Mouse (Mus musculus): ENCODE results near the gene Hexdc. TPM values are rescaled to one million over a fixed set of nuclear protein-coding genes. Genes with fewer than 3 reads are reported as not detected.
A peak's percentile ranks its signal among the peaks of the same experiment; 100 is the strongest.

The Hexdc gene
- total RNA-seq, 1 experiment from 2014 or later, result 11.5 TPM

DNA sequence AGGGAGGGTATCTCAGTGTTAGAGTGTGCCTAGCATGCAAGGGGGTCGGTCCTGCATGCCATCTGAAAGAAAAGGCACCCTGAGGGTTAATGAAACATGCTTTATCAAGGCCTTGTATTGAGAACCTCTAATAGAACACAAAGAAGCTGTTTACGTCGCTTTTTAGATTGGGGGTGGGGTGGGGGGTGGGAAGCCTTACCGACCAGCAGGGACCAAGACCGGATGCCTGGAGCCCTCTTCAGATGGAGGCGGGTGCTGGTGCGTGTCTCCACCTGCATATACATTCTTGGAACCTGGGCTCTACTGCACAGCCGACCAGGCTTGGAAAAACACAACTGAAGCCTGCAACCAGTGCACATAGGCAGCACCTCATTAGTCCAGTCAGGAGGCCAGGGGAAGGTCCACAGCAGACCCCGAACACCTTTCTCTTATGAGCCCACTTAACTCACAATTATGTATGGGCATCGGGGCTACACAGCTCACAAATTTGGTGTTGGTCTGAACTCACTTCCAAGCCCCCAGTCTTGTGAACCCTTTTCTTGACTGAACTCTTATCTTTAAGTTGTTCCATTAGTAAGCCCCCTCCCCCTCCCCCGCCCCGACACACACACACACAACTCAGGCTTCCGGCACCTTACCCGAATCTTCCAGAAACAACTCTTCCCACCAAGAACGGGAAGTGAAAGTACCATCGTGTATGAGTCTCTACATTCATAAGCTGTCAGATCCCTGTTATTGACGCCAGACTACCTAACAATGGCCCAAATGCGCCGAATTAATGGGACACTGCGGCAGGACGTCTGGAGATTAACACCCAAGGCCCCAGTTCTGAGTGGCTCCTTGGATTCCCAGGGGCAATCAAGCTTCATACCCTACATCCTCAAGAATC is 24.1 kb downstream of the Hexdc start:
- DNase-seq, result no peak

DNA sequence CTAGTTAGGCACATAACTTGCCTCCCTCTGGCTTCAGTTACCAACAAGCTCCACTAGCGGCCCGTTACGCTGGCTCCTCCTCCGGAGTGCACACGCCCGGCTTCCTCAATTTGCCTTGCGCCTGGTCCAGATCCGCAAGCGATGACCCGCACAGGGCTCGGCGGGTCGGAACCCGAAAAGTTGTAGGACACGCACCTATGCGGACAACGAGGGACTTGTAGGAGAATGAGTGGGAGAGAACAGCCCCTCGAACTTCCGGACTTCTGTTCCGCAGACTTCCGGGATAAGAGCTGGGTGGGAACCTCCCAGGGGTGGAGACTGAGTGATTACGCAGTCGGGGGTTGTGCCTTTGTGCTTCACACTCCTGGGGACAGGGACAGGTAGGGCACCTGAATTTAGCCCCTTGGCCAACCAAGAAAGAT is 24.8 kb downstream of the Hexdc start, which contains the start of gene Cybc1:
Gene Cybc1, minus strand, starts transcription at position 305 of the 422 bp plus-strand sequence.
- DNase-seq, result peak; percentile 83

DNA sequence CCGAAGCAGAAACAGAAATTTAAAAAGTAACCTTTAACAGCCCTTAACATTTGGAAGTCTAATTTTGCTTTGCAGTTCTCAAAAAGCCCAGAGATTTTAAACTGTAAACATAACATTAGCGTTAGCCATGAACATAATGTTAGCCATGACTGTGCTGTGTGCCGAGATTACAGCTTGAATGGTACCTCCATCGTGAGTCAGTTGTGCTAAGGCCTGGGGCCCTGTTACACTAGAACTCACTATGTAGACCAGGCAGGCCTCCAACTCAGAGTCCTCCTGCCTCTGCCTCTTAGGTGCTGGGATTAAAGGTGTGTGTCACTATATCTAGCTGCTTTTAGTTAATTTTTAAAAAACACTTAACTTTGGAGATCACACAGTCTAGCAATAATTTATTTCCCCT is 27.0 kb downstream of the Hexdc start:
- no peak for DNase-seq

DNA sequence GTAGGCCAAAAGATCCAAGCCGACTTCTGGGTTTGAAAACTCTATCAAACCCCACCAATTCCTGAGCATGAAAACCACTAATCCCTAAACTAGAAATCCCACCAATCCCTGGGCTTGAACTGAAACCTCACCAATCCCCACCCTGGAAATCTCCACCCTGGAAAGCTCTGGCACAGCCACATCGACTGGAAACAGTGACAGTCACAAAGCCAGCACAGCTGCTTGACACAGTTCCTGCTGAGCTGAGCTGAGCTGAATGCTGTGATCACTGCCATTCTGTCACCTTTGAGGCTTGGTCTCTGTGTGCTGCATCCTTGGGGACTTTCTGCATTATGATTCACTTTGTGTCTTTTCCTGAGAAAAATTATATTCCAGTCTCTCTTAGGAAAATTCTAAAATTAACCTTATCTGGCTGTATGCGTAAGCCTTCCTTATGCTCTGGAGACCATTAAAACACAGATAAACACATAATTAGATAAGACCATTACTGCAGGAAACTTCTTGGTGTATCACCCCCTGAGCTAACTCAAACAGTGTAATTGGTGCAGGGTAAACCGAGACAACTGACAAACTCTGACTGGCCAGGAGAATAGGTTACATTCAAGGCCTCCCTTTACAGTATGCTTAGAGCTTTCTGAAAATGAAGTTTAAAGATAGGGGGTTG is 27.5 kb downstream of the Hexdc start:
- DNase-seq, result no peak

DNA sequence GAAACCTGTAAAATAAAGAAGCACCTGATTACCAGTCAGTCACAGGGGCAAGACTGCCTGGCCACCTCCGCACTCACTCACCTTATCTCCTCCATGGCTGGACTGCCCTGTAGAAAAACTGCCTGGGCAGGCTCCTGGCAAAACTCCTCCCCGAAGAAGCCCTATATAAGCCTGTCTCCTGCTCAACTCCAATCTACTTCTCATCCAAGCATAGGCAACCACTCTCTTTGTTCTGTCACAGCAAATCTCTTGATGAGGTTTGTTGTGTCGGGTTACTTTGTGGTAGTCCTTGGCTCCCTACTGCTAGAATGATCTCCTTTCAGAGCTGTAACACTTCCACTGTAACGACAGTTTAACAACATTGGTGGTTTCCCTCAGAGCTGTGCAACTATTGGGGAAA is 28.5 kb downstream of the Hexdc start:
- no peak for DNase-seq

DNA sequence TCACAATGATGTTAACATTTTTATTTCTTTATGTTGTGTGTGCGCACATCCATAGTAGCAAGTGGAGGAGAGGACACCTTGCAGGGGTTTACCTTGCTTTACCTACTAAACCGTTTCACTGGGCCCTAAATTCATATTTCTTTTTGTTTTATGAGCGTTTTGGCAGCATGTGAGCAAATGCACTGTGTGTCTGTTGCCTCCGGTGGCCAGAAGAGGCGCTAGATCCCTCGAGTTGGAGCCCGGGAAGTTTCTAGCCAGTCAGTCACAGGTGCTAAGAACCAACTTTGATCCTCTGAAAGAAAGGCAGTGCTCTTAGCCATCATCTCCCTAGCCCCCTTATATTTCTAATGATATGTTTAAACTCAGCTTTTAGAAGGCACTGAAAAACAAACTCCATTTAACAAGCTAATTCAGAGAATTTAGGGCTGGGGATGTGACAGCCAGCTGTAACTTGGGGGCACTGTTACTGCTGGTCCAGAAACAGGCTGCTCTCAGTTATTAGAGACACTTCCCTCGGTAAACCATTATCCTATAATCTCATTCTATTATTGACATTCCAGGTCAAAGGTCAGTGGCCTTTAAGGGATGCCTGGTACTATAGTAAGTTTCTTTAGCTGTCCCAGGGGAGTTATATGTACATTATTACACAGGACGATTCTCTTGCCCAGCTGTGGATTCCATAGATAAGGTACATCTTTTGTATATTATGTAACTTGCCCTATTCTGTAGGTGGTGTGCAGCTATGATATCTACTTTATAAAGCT is 31.4 kb downstream of the Hexdc start:
- peak; percentile 66 for DNase-seq

DNA sequence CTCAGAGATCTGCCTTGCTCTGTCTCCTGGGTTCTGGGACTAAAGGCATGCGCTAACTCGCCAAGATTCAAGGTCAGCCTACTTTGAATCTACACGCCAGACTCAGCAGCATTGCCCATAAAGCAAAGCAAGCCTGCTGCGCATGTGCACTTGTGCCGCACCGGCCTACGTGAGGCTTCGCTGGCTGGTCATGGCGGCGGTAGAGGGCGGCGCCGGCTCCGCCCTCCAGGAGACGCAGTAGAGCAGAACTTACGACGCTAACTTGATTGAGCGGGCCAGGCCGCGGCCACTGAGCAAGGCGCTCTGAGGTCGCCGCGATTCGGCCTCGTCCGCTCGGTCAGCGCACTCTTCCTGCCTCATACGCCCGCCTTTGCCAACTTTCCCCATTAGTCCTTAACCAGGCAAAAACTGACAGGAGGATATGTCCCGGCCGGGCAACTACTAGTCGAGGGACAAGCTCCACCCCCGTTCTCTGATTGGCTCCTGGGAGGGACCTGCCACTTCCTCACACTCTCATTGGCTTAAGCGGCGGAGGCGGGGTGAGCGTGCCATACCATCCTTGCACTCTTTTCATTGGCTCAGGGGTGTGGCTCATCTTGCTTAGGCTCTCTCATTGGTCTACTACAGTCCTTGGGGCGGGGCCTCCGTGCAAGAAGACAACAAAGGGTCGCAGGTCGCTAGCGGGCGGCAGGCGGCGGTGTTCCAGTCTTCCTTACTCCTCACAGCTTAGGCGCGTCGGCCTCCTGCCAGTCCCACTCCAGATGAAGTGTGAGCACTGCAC is 32.5 kb downstream of the Hexdc start, which contains the start of gene Narf:
Gene Narf, plus strand, starts transcription at position 690 of the 781 bp plus-strand sequence.
- peak; percentile 99 for DNase-seq

DNA sequence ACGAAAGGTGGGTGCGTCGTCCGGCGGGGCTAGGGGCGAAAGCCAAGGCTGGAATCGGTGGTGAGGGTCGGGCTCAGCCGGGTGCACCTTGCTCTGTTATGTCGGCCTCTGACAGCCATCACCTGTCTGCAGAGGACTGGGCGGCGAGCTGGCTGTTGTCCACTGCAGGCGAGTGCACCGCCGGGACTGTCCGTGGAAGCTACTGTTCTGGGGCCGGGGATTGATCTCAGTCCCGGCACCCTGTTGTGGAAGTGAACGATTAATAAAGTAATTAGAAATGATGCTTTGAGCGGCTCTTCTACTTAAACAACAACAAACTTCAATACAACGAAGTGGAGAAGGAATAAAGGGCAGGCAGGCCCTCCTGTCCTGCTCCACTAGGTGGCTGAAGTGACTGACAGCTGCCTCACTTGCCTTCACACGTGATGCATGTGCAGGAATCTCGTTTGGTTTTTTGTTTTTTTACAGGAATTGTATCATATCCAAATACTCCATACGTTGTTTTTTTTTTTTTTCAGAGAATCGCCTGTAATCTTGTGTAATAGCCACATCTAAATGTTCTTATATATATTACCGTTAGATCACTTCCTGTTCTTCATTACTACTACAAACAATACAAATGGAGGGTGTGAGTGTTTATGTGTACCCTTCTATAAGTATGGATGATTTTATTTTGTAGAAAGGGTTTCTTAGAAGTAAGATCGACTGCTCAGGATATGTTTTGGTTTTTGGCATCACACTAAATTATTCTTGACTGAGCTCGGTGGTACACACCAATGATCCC is 33.3 kb downstream of the Hexdc start:
- no peak for DNase-seq

DNA sequence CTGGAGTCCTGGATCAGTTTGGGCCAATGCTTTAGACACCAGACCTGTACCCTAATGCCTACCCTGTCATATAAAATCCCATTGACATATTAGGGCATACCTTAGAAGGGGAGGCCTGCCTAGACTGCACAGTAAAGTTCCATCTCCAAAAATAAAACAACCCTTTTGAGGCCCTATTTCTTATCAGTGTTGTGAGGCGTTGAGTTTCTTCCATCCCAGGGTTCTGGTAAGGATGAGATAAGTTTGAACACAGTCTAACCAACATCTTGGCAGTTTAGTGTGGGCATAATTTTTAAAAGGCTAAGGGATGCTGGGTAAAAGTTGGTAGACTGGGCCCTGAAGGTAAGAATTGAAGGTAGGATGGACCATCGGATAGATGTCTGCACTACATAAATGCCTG is 35.4 kb downstream of the Hexdc start:
- no peak for DNase-seq

DNA sequence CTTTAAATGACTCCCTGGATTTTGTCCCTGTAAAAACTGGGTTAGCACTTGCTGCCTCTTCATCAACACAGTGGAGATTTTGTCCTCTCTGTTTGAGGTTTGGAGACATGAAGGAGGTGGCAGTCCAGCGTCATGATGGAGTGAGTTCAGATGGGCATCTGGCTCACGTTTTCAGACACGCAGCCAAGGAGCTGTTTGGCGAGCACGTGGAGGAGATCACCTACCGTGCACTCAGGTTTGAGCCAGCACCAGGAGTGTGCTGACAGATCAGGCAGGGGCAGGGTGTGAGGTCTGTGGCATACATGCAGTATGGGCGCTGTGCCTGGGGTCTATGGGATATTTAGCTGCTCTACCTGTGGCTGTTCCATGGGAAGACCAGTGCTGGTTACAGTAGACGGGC is 46.0 kb downstream of the Hexdc start:
- no peak for DNase-seq

DNA sequence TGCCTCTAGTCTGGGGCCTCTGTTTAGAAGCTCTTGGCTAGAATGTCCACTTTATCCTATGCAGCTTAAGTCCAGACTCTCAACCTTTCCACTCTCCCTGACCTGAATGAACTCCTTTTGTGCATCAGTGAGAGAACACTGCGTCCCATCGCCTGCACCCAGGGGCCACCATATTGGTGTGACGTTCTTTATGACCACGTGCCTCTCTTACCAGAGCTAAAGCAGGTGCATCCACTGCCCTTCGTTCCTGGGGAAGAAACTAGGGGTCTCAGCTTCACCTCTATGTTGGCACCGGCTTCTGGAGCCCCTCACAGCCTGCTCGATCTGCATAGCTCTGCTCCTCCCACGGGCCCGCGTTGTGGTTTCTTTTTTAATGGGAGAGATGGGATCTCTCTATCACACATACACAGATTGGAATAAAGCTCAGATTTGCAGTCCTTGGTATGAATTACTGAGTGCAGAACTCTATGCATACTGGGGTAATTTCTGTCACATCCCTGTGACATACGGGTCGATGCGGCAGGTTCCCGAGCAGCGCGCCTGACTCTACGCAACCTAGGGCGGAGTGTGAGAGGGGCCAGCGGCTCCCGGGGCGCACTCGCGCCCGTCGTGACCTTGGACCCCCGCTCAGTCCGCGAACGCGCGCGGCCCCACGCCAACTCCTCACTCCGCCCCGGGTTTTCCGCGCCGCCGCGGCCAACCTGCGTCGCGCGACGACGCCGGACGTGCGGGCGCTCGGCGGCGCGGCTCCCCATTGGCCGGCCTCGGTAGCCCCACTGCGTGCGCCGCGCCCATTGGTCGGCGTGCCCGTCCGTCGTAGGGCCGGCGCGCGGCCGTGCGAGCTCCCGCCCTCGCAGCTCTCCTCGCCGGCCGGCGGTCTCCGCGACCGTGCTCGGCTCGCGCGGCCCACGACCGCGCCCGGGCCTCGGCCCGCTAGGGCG is 55.2 kb downstream of the Hexdc start, which contains the start of gene Foxk2:
Gene Foxk2, plus strand, starts transcription at position 831 of the 941 bp plus-strand sequence.
- DNase-seq, result peak; percentile 96

DNA sequence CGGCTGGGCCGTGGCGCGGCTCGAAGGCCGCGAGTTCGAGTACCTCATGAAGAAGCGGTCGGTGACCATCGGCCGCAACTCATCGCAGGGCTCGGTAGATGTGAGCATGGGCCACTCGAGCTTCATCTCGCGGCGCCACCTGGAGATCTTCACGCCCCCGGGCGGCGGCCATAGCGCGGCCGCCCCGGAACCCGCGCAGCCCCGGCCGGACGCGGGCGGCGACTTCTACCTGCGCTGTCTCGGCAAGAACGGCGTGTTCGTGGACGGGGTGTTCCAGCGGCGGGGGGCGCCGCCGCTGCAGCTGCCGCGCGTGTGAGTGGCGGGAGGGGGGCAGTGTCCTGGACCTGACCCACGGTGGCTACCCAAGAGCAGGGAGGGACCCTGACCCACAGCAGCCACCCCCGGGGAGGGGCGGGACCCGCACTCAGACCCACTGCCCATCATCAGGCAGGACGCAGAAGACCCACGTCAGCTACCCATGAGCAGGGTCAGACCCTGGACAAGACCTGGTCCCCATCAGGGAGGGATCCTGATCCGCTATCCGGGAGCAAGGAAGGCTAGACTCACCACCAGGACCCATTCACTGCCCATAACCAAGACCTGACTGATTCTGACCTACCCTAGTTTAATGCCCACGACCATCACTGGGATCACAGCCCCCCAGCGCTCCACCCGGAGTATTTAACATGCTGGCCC is 56.1 kb downstream of the Hexdc start:
- DNase-seq, result peak; percentile 57

DNA sequence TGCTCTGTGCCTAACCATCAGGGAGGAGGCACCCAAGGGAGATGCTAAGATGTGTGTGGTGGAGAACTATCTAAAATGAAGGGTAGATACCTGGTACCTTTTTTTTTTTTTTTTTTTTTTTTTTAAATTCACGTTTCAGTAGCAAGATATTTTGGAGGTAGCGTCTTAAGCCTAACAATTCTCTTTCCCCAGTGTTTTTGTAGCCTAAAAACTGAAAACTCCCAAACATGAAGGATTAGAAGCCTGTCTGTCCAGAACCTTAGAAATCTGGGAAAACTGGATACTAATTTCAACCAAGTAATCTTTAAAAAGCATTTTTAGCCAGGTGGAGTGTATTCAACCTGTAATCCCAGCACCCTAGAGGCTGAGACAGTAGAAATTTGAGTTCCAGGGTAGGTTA is 56.8 kb downstream of the Hexdc start:
- no peak for DNase-seq

Other genes with a start within 250 kb of the Hexdc start
- 124 and 135 TPM in 2 replicates for gene Csnk1d, start 213.1 kb upstream of the Hexdc start, total RNA-seq (2021)
- 0.48 and 3.8 TPM in 2 replicates for gene Cd7, start 165.0 kb upstream of the Hexdc start, total RNA-seq (2021)
- not detected in 2 replicates for gene Sectm1b, start 140.9 kb upstream of the Hexdc start, total RNA-seq (2021)
- not detected in 2 replicates for gene Sectm1a, start 123.2 kb upstream of the Hexdc start, total RNA-seq (2021)
- gene Tex19.2, start 85.8 kb upstream of the Hexdc start, total RNA-seq (2021), result not detected in 2 replicates
- not detected in 2 replicates for gene Tex19.1, start 58.3 kb upstream of the Hexdc start, total RNA-seq (2021)
- not detected in 2 replicates for gene Uts2r, start 44.2 kb upstream of the Hexdc start, total RNA-seq (2021)
- 23.0 and 24.6 TPM in 2 replicates for gene Ogfod3, start 278 bp downstream of the Hexdc start, total RNA-seq (2021)
- gene Cybc1, start 24.9 kb downstream of the Hexdc start, total RNA-seq (2021), result 14.3 and 23.7 TPM in 2 replicates
- 29.9 and 36.5 TPM in 2 replicates for gene Narf, start 32.8 kb downstream of the Hexdc start, total RNA-seq (2021)
- 36.9 and 37.5 TPM in 2 replicates for gene Foxk2, start 55.6 kb downstream of the Hexdc start, total RNA-seq (2021)
- gene Wdr45b, start 150.0 kb downstream of the Hexdc start, total RNA-seq (2021), result 53.3 and 54.3 TPM in 2 replicates
- gene Rab40b, start 183.8 kb downstream of the Hexdc start, total RNA-seq (2021), result 3.9 and 4.9 TPM in 2 replicates
- 16.7 and 17.7 TPM in 2 replicates for gene Fn3krp, start 217.0 kb downstream of the Hexdc start, total RNA-seq (2021)
- 7.6 and 13.7 TPM in 2 replicates for gene Fn3k, start 230.5 kb downstream of the Hexdc start, total RNA-seq (2021)
- 31.6 and 37.9 TPM in 2 replicates for gene Tbcd, start 247.5 kb downstream of the Hexdc start, total RNA-seq (2021)